Mouse (Mus musculus) kidney, postnatal 25 days (tissue): ENCODE results near the gene Gtpbp6.
"Not testable (repeated sequence)": the region's sequence is repeated elsewhere in the genome, so short reads cannot be mapped to it uniquely, and the experiment has no call there.

Experiments
- DNase-seq, 2 experiments: peaks; one replicate each; pipeline ENCODE4 v3.0.0; 2021; ENCODE audit warnings: mixed read lengths in 2 of 2

Gtpbp6 gene

GRCm38 (mm10) chr5:110099656-110100580, 8.1 kb downstream of the Gtpbp6 start, which contains the start of gene Plcxd1:
Gene Plcxd1 (plus strand): TSS chr5:110099969.
- peak; percentile 62 to 87 for DNase-seq

GRCm38 (mm10) chr5:110098991-110099477, 9.0 kb downstream of the Gtpbp6 start:
- no peak for DNase-seq

GRCm38 (mm10) chr5:110094847-110095213, 13.2 kb downstream of the Gtpbp6 start:
- DNase-seq, result peak; percentile 40 to 53

- DNase-seq, result peak; percentile 91 to 92
These were observed 13.8 kb downstream of the Gtpbp6 start, which contains the start of gene Gm35315 for GRCm38 (mm10) chr5:110094030-110094846. Gene Gm35315 (minus strand): TSS chr5:110094420.

- no peak for DNase-seq
These were observed 16.5 kb downstream of the Gtpbp6 start for GRCm38 (mm10) chr5:110091546-110091945.

- no peak for DNase-seq
These were observed 21.7 kb downstream of the Gtpbp6 start for GRCm38 (mm10) chr5:110086161-110086866.

GRCm38 (mm10) chr5:110082961-110083360, 25.0 kb downstream of the Gtpbp6 start:
- no peak for DNase-seq

- not testable (repeated sequence) for DNase-seq
These were observed 35.6 kb downstream of the Gtpbp6 start, which contains the start of gene Gm17655 for GRCm38 (mm10) chr5:110072413-110072812. Gene Gm17655 (minus strand): TSS chr5:110072513.

- peak; percentile 90 to 93 for DNase-seq
These were observed 50.2 kb downstream of the Gtpbp6 start for GRCm38 (mm10) chr5:110057637-110058408.
